9 mouse cellular contexts compared by ENCODE assay signal in the genomic region with DNA sequence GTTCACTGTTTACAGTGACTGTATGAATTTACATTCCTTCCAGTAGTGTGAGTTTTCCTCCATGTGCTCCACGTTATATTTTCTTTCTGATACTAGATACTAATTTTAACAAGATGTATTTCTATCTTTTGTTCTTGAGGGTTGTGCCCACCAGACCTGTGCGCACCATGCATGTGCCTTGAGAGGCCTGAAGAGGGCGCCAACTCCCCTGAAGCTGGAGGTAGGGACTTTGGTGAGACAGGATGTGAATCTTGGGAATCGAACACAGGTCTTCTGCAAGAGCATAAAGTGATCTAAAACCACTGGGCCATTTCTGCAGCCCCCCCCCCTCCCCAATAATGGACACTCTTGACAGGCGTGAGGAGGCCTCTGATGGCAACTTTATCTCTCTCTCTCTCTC. TPM values are rescaled to one million over a fixed set of nuclear protein-coding genes. Genes with fewer than 3 reads are reported as not detected.
DNase-seq lines count a peak whose midpoint lies in the region; ATAC-seq and TF ChIP-seq lines count a peak whose summit lies in the region.
"Had no signal": no experiment of that assay in that cellular context is flagged by ENCODE, and none has a peak within 500 bp of the region (broad histone marks: within the 10 kb centered on the region; RNA-seq: fewer than 3 reads in every experiment).

No protein-coding gene starts in this region.

- no peak for TF ChIP-seq POLR2A in MEL (IDR thresholded peaks at IDR 0.05; ENCODE audit: control insufficient read depth in 1 of 2, insufficient read depth in 1 of 2, low read depth in 1 of 2, low read length in 2 of 2, poor library complexity in 1 of 2)

- peak; percentile 76 for TF ChIP-seq RAD21 in MEL (IDR thresholded peaks at IDR 0.05; ENCODE audit: low read depth, low read length)

- peak; percentile 78 to 93 (median 87) for TF ChIP-seq CTCF in MEL (IDR thresholded peaks at IDR 0.05 in 2 of 3, conservative IDR thresholded peaks at IDR 0.05 in 1 of 3; ENCODE audit: control insufficient read depth in 1 of 3, insufficient read depth in 1 of 3, low read depth in 2 of 3, low read length in 3 of 3, poor library complexity in 1 of 3, severe bottlenecking in 1 of 3)

- H3K36me3 ChIP-seq in hindbrain, embryonic 11.5 days (ENCODE audit: control insufficient read depth, insufficient read depth, low read length) = no peaks in the 10 kb centered on the region
- H3K36me3 ChIP-seq in hindbrain, embryonic 16.5 days (ENCODE audit: control insufficient read depth, insufficient read depth, low read length) = no peaks in the 10 kb centered on the region
- peaks cover 0 to 6% of the 10 kb centered on the region in 2 experiments; a peak in 2 of 4 replicates for H3K36me3 ChIP-seq in MEL (ENCODE audit: control insufficient read depth in 1 of 2, insufficient read depth in 2 of 2, low read length in 2 of 2)
- H3K36me3 ChIP-seq: limb, embryonic 13.5 days had no signal

- H3K4me1 ChIP-seq in hindbrain, embryonic 11.5 days (replicated peaks; ENCODE audit: control insufficient read depth, insufficient read depth, low read length) = no peaks in the 10 kb centered on the region
- H3K4me1 ChIP-seq in hindbrain, embryonic 16.5 days (ENCODE audit: control insufficient read depth, insufficient read depth, low read depth, low read length) = peaks cover 13% of the 10 kb centered on the region
- H3K4me1 ChIP-seq in MEL (ENCODE audit: control insufficient read depth in 1 of 2, insufficient read depth in 2 of 2, low read length in 2 of 2) = peaks cover 4 to 10% of the 10 kb centered on the region in 2 experiments

- peak; percentile 70 for DNase-seq in hindbrain, embryonic 11.5 days (ENCODE audit: low spot score)
- DNase-seq in B cell, adult 2 months = peak; percentile 64 to 65
- DNase-seq in MEL (ENCODE audit: low read depth, low spot score) = peak; percentile 81
- DNase-seq in embryo, embryonic 9.5 days (ENCODE audit: extremely low spot score) = peak; percentile 19
- peak; percentile 51 for DNase-seq in mesoderm, embryonic 11.5 days (ENCODE audit: low read depth, low spot score)
- DNase-seq in frontal cortex, postnatal 10 days (ENCODE audit: low spot score in 2 of 2) = no peak
- no peak for DNase-seq in layer of hippocampus, adult 9-11 months

- no peak overlapping the region for H3K9ac ChIP-seq in hindbrain, embryonic 11.5 days (ENCODE audit: low read depth, low read length)
- H3K9ac ChIP-seq in hindbrain, embryonic 16.5 days (ENCODE audit: low read depth, low read length) = no peak overlapping the region
- no peak overlapping the region for H3K9ac ChIP-seq in MEL (ENCODE audit: control insufficient read depth, low read depth, low read length, poor library complexity, severe bottlenecking)
- H3K9ac ChIP-seq: limb, embryonic 13.5 days had no signal

- 45% methylated on average over 5 of the region's 5 CpGs for WGBS in hindbrain, embryonic 11.5 days
- 41% methylated on average over 5 of the region's 5 CpGs for WGBS in hindbrain, embryonic 16.5 days

- no peak overlapping the region for H3K4me3 ChIP-seq in hindbrain, embryonic 11.5 days (ENCODE audit: low read depth, low read length)
- no peak overlapping the region for H3K4me3 ChIP-seq in hindbrain, embryonic 16.5 days (ENCODE audit: low read length)
- no peak overlapping the region for H3K4me3 ChIP-seq in MEL (ENCODE audit: control insufficient read depth in 1 of 2, insufficient read depth in 1 of 2, low read depth in 2 of 2, low read length in 2 of 2)
- H3K4me3 ChIP-seq: limb, embryonic 13.5 days had no signal

- peaks cover 2% of the 10 kb centered on the region; the same call in 1 of the 2 replicates for H3K79me2 ChIP-seq in MEL (ENCODE audit: control insufficient read depth, insufficient read depth, low read length, poor library complexity)

- no peak for TF ChIP-seq EP300 in MEL (IDR thresholded peaks at IDR 0.05; ENCODE audit: low read depth in 1 of 2, low read length in 2 of 2)

- H3K9me3 ChIP-seq in hindbrain, embryonic 11.5 days (ENCODE audit: control insufficient read depth, low read length) = no peaks in the 10 kb centered on the region
- no peaks in the 10 kb centered on the region for H3K9me3 ChIP-seq in hindbrain, embryonic 16.5 days (ENCODE audit: control insufficient read depth, low read length)
- H3K9me3 ChIP-seq in MEL (replicated peaks; ENCODE audit: insufficient read depth, low read length) = no peaks in the 10 kb centered on the region
- H3K9me3 ChIP-seq: limb, embryonic 13.5 days had no signal

- no peak overlapping the region for H3K4me2 ChIP-seq in hindbrain, embryonic 11.5 days (replicated peaks; ENCODE audit: low read depth, low read length)
- no peak overlapping the region for H3K4me2 ChIP-seq in hindbrain, embryonic 16.5 days (ENCODE audit: low read length)
- H3K4me2 ChIP-seq: limb, embryonic 13.5 days had no signal

- no peaks in the 10 kb centered on the region for H3K27me3 ChIP-seq in hindbrain, embryonic 11.5 days (ENCODE audit: control insufficient read depth, insufficient read depth, low read length)
- no peaks in the 10 kb centered on the region for H3K27me3 ChIP-seq in hindbrain, embryonic 16.5 days (replicated peaks; ENCODE audit: control insufficient read depth, insufficient read depth, low read length)
- no peaks in the 10 kb centered on the region for H3K27me3 ChIP-seq in MEL (ENCODE audit: control insufficient read depth in 1 of 2, insufficient read depth in 2 of 2, low read length in 2 of 2)
- H3K27me3 ChIP-seq: limb, embryonic 13.5 days had no signal

- ATAC-seq in hindbrain, embryonic 11.5 days (ENCODE audit: low FRiP score) = no peak
- no peak for ATAC-seq in hindbrain, embryonic 16.5 days

- H3K27ac ChIP-seq in hindbrain, embryonic 11.5 days (ENCODE audit: low read depth, low read length) = no peak overlapping the region
- H3K27ac ChIP-seq in hindbrain, embryonic 16.5 days (ENCODE audit: low read depth, low read length) = no peak overlapping the region
- no peak overlapping the region for H3K27ac ChIP-seq in MEL (ENCODE audit: control insufficient read depth, low read depth, low read length)
- H3K27ac ChIP-seq: limb, embryonic 13.5 days had no signal

TF ChIP-seq in MEL, 35 proteins besides CTCF, POLR2A, EP300 and RAD21 (continues in another document):
- TF ChIP-seq NELFE (IDR thresholded peaks at IDR 0.05; ENCODE audit: low read depth, low read length) (no peak), MAZ (IDR thresholded peaks at IDR 0.05; ENCODE audit: low read depth, low read length) (no peak), ZMIZ1 (IDR thresholded peaks at IDR 0.05; ENCODE audit: low read depth, low read length) (no peak), MAFK (IDR thresholded peaks at IDR 0.05; ENCODE audit: borderline replicate concordance, low read depth, low read length) (no peak), POLR2AphosphoS2 (IDR thresholded peaks at IDR 0.05; ENCODE audit: low read length) (no peak), UBTF (IDR thresholded peaks at IDR 0.05; ENCODE audit: borderline replicate concordance, insufficient read depth, low read depth, low read length) (no peak), ETS1 (IDR thresholded peaks at IDR 0.05; ENCODE audit: low read depth, low read length) (no peak), SIN3A (IDR thresholded peaks at IDR 0.05; ENCODE audit: low read length) (peak; percentile 38; the same call in 1 of the 2 replicates), CHD1 (IDR thresholded peaks at IDR 0.05; ENCODE audit: low read depth, low read length) (no peak), SMC3 (IDR thresholded peaks at IDR 0.05; ENCODE audit: low read depth, low read length) (peak; percentile 71), MYB (IDR thresholded peaks at IDR 0.05; ENCODE audit: low read depth, low read length) (no peak), BHLHE40 (IDR thresholded peaks at IDR 0.05; ENCODE audit: borderline replicate concordance, low read depth, low read length) (no peak), USF2 (IDR thresholded peaks at IDR 0.05; ENCODE audit: borderline replicate concordance in 1 of 2, insufficient read depth in 1 of 2, low read depth in 1 of 2, low read length in 2 of 2) (no peak), NRF1 (IDR thresholded peaks at IDR 0.05; ENCODE audit: insufficient read depth, low read depth, low read length, poor library complexity, severe bottlenecking) (no peak), HCFC1 (IDR thresholded peaks at IDR 0.05; ENCODE audit: low read depth, low read length) (no peak), ZC3H11A (IDR thresholded peaks at IDR 0.05; ENCODE audit: low read depth, low read length) (peak; percentile 59), MXI1 (IDR thresholded peaks at IDR 0.05; ENCODE audit: low read depth, low read length) (no peak), RCOR1 (IDR thresholded peaks at IDR 0.05; ENCODE audit: low read depth, low read length) (no peak), JUND (IDR thresholded peaks at IDR 0.05; ENCODE audit: low read depth, low read length) (no peak)

RNA-seq across cellular contexts. Expression of a gene that starts 1.9 kb away (rescaled TPM):
- polyA plus RNA-seq in hindbrain, embryonic 11.5 days (2014; fragmentation: Nextera tagmentation; extraction: Ambion mirVana) = 7.3 and 8.5 TPM in 2 replicates
- polyA plus RNA-seq in hindbrain, embryonic 16.5 days (2015; fragmentation: Nextera tagmentation; extraction: Ambion mirVana) = 12.0 and 13.6 TPM in 2 replicates
- 1.6 and 1.9 TPM in 2 replicates for total RNA-seq in MEL (2012; rRNA removed)
- polyA plus RNA-seq in MEL (2012; ENCODE audit: insufficient read depth in 1 of 2, insufficient read length in 2 of 2, low read depth in 1 of 2, low replicate concordance in 2 of 2, missing spikeins in 1 of 2) = 1 to 10 TPM in 1 of 2 experiments, not detected in 1; 2.3 TPM

RNA-seq across cellular contexts. Expression of a gene that starts 16.7 kb away (rescaled TPM):
- 6.2 and 8.8 TPM in 2 replicates for polyA plus RNA-seq in hindbrain, embryonic 11.5 days (2014; fragmentation: Nextera tagmentation; extraction: Ambion mirVana)
- 17.5 and 18.7 TPM in 2 replicates for polyA plus RNA-seq in hindbrain, embryonic 16.5 days (2015; fragmentation: Nextera tagmentation; extraction: Ambion mirVana)
- 22.0 and 24.8 TPM in 2 replicates for total RNA-seq in MEL (2012; rRNA removed)
- 10 to 100 TPM in 1 of 2 experiments, not detected in 1; 33.3 TPM for polyA plus RNA-seq in MEL (2012; ENCODE audit: insufficient read depth in 1 of 2, insufficient read length in 2 of 2, low read depth in 1 of 2, low replicate concordance in 2 of 2, missing spikeins in 1 of 2)

RNA-seq across cellular contexts. Expression of a gene that starts 37.4 kb away (rescaled TPM):
- polyA plus RNA-seq in hindbrain, embryonic 11.5 days (2014; fragmentation: Nextera tagmentation; extraction: Ambion mirVana) = 11.2 and 13.4 TPM in 2 replicates
- 86.2 and 99.1 TPM in 2 replicates for polyA plus RNA-seq in hindbrain, embryonic 16.5 days (2015; fragmentation: Nextera tagmentation; extraction: Ambion mirVana)
- total RNA-seq in MEL (2012; rRNA removed) = 0.13 and 0.19 TPM in 2 replicates
- polyA plus RNA-seq in MEL (2012; ENCODE audit: insufficient read depth in 1 of 2, insufficient read length in 2 of 2, low read depth in 1 of 2, low replicate concordance in 2 of 2, missing spikeins in 1 of 2) = under 1 TPM in 1 of 2 experiments, not detected in 1; 0.19 TPM

RNA-seq across cellular contexts. Expression of a gene that starts 40.1 kb away (rescaled TPM):
- polyA plus RNA-seq in hindbrain, embryonic 11.5 days (2014; fragmentation: Nextera tagmentation; extraction: Ambion mirVana) = 90.6 and 93.9 TPM in 2 replicates
- 84.1 and 94.2 TPM in 2 replicates for polyA plus RNA-seq in hindbrain, embryonic 16.5 days (2015; fragmentation: Nextera tagmentation; extraction: Ambion mirVana)
- total RNA-seq in MEL (2012; rRNA removed) = 6.5 and 6.7 TPM in 2 replicates
- 100 to 1,000 TPM in 1 of 2 experiments, 1 to 10 TPM in 1; 4.2 to 137 TPM for polyA plus RNA-seq in MEL (2012; ENCODE audit: insufficient read depth in 1 of 2, insufficient read length in 2 of 2, low read depth in 1 of 2, low replicate concordance in 2 of 2, missing spikeins in 1 of 2)

Comparison
In these comparisons a context has a peak if more than half of its experiments do, and no peak if none do; other contexts are left out.
1. DNase-seq: peak in hindbrain, embryonic 11.5 days (single experiment), B cell, adult 2 months (2 of 2), MEL (single experiment), embryo, embryonic 9.5 days (single experiment) and mesoderm, embryonic 11.5 days (single experiment); none in frontal cortex, postnatal 10 days (0 of 2) and layer of hippocampus, adult 9-11 months (single experiment).
2. RNA of a gene that starts 37.4 kb away (polyA plus RNA-seq): 86.2 to 99.1 TPM in hindbrain, embryonic 16.5 days and 11.2 to 13.4 TPM in hindbrain, embryonic 11.5 days; 0.19 TPM in MEL; every median in the first group is over 10 times any median in the second.